Mouse (Mus musculus) gonadal fat pad, adult 2 months (tissue): Measurements from ENCODE around the gene Idh2. TPM values are rescaled to one million over a fixed set of nuclear protein-coding genes. Genes with fewer than 3 reads are reported as not detected.

ENCODE experiments used
- DNase-seq: peaks from one replicate; pipeline ENCODE4 v3.0.0-alpha.2; 2012; ENCODE audit warnings: low read depth
- polyA plus RNA-seq: library from polyadenylated mRNA; depleted of rRNA; stranded (reverse); fragments of >200 nt; gene quantifications from 2 replicates; pipeline ENCODE4 v1.2.3, GENCODE M21; 2012

Idh2 gene
- polyA plus RNA-seq, 1 experiment = 200 TPM

DNA sequence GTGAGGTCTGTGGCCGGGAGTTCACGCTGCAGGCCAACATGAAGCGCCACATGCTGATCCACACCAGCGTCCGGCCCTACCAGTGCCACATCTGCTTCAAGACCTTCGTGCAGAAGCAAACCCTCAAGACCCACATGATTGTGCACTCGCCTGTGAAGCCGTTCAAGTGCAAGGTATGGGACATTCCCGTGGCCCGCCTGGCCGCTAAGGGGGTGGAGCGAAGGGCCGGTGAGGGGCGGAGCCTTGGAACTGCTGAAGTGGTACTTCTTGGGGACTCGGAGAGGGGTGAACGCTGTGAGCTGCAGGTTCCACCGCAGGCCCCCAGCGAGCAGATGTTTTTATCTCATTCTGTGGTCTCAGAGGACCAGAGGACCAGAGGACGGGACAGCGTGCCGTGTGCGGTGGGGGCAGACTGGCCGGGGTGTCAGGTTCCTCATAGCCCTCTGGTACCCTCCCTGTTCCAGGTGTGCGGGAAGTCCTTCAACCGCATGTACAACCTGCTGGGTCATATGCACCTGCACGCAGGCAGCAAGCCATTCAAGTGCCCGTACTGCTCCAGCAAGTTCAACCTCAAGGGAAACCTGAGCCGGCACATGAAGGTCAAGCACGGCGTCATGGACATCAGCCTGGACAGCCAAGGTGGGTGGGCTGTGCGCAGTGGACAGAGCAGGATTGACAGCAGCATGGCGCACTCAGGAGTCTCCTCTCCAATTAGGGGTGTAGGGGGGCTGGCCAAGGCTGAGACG, 29.0 kb downstream of the Idh2 start:
- no peak for DNase-seq

DNA sequence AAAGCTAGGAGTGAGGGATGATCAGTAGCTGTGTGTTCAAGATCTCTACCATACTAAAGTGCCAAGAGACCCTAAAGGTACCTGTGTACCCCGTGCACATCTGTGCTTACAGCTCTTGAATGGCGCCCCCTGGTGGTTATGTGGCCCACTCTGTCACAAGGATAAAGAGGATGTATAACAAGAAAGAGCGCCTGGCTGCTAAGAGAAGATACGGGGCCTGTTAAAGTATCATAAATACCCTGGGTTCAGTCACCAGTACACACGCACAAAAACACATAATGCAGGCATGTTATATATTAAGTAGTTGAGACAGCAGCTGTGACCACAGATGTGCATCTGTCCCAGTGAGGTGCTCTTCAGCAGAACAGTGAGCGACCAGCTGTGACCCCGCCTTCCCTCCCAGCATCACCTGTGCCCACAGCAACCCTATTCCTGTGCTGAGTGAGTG, 30.7 kb downstream of the Idh2 start:
- no peak for DNase-seq

DNA sequence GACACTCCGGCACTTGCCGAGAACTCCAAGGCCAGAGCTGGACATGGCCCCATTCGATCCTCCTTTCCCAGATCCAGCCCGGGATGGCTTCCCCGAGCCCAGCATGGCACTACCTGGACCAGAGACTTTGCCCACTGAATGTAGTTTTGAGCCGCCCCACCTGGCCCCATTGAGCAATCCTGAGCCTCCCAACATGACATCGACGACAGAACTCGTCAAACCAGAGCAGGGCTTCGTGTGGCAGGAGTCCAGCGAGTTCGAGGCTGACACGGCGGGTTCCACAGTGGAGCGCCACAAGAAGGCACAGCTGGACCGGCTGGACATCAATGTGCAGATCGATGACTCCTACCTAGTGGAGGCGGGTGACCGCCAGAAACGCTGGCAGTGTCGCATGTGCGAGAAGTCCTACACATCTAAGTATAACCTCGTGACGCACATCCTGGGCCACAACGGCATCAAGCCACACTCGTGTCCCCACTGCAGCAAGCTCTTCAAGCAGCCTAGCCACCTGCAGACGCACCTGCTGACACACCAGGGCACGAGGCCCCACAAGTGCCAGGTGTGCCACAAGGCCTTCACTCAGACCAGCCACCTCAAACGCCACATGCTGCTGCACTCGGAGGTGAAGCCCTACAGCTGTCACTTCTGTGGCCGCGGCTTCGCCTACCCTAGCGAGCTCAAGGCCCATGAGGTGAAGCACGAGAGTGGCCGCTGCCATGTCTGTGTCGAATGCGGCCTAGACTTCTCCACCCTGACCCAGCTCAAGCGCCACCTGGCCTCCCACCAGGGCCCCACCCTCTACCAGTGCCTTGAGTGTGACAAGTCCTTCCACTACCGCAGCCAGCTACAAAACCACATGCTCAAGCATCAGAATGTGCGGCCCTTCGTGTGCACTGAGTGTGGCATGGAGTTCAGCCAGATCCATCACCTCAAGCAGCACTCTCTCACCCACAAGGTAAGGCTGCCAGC, 33.3 kb downstream of the Idh2 start:
- DNase-seq = no peak

DNA sequence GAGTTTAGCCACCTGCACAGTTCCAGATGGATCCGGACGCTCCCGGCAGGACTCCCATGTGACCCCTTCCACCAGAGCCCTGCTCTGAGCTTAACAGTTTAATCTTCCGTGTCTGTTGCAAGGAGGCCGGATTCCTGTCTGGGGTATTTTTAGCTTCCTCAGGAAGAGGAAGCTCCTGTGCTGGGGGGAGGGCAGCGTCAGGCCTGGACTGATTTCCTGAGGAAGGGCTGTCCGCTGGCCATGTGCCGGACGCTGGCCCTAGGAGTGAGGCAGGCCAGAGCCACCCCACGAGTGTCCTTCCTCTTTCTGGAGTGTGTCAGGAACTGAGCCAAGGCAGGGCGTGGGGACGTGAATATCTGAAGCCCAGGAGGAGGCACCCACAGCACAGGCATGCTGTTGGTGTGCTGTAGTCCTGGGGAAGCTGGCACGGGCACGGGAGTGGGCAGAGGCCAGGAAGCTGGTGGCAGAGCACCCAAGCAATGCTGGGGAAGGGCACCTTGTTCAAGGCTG, 36.3 kb downstream of the Idh2 start:
- DNase-seq = no peak

DNA sequence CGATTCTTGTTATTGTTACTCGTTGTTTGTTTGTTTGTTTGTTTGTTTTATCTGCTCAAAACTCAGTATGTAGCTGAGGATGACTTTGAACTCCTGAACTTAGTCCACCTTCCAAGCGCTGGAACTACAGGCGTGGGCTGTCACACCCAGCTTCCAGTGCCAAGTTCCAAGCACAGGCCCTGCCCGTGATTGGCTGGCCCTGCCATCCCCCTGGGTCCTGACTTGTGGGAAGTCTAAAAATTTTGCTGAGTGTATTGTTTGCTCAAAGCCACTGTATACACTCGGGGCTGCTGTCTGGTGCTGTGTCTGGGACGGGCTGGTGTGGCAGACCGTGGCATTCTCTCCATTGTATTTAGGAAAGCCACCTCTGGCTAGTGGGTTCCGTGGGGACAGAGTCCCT, 37.4 kb downstream of the Idh2 start:
- DNase-seq = no peak

DNA sequence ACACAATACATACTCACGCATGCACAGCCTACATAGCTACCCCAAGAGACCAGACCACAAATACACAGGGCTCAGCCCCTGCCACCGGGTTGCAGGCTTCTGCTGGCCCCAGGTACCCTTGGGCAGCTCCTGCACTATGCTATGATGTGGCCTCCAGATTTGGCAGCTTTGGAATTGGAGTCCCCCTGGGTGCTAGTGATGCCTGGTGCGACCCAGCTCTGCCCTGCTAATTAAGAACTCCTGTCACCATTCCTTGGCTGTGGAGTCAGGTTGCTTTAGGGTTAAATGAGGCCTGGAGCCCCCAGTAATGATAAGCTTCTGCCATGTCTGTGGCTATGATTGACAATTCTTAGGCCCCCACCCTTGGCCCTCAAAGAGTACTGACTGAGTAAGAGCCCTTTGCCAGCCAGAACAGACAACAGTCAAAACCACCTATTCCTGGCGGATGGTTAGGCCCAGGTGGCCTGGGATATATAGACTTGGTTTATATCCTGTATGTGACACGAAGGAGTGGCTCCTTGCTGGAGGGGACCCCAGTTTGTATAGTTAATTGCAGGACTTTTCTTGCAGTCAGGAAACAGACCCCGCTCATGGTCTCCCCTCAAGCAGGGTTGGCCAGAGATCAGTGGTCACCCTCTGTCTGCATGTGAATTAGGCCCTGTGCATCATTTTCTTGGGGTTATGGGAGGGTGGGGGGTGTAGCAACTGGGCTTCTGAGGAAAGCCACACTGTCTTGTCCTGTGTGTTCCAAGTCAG, 38.1 kb downstream of the Idh2 start:
- no peak for DNase-seq

DNA sequence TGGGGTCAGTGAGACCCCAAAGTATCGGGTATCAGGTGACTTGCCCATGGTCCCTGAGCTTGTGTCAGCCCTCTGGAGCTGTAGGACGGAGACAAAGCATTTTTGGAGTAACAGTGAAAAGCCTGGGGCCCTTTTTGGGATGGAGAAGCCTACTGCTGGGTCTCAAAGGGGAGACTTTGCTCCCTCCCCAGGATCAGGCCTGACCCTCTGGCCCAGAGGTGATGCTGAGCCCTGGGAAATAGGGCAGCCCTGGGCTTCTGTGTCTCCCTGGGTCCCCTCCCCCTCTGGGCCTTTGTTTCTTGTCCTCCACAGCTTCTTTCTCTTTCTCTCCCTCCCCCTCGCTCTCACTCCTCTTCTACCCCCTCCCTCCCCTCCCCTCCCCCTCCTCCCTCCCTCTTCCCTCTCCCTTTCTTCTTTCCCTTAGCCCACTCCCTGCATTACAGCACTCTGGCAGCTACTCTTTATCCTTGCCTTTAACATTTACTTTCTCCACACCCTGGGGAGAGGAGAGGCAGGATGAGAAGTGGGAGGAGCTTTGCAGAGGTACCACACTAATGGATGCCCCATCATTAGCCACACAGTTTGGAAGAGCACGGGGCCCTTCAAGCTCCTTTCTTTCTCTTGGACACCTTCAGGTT, 39.1 kb downstream of the Idh2 start:
- DNase-seq = no peak

DNA sequence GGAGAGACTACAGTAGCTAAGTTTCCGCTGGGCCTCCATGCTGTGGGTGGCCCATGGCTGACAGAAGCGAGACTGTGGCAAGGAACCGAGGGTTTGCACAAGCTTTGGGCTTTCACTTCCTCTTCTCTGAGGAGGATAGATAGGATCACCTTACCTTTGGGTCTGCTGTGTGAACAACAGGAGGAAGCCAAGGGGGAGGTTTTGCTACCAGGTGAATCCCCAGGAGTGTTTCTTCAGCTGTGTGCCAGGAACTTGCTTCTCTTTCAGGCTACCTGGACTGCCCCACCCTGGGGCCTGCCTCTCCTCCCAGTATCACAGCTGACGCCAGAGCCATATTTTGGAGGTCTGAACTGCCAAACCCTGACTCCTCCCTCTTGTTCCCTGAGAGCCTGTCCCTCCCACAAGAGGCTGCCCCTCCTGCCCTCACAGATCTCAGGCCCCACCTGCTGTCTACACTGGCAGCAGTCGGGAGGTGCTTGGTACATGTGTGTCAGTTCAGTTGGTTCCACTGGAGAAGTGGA, 40.2 kb downstream of the Idh2 start:
- no peak for DNase-seq

DNA sequence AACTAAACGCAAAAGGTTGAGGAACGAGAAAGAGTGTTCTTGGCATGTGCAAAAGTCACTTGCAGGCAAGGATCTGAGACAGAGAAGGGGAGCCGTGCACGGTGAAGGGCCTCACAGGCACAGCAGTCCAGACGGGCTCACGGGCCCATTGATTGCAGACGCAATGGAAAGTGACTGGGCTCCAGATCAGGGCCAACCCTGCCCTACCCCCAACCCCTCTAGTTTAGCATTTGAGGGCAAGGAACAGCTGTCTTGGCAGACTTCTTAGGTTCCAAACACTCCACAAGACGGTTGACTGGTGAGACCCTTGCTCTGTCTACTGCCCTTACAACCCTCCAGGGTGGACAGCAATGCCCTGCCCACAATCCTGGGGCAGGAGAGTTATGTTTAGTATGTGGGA, 41.7 kb downstream of the Idh2 start:
- no peak for DNase-seq

DNA sequence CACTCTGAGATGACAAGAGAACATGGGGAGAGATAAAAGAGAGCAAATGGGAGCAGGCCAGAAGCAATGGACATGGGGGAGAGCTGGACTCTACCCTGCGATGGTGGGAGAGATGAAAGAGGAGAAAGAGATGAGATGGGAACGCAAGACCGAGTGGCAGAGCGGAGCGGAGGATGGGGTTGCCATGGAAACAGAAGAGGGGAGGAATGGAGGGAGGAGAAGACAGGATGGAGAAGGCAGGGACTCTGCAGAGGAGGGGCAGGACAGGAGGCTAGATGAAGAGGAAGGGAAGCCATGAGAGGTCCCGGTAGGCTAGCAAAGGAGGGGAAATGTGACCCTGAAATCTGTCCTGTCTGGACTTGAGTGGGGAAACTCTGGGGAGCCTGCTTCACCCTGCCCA, 42.9 kb downstream of the Idh2 start:
- DNase-seq = no peak

DNA sequence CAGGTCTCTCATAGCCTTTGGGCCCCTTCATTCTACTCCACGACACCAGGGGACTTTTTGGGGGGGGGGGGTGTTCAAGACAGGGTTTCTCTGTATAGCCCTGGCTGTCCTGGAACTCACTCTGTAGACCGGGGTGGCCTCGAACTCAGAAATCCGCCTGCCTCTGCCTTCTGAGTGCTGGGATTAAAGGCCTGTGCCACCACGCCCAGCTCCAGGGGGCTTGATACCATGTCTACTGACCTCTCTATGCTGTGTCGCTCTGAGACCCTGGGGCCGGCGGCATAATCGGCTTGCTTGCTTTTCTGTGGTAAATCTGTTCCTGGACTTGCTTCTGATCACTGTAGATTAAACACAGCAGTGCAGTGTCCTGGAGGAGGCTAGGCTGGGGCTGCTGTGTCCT, 44.0 kb downstream of the Idh2 start:
- DNase-seq = no peak

DNA sequence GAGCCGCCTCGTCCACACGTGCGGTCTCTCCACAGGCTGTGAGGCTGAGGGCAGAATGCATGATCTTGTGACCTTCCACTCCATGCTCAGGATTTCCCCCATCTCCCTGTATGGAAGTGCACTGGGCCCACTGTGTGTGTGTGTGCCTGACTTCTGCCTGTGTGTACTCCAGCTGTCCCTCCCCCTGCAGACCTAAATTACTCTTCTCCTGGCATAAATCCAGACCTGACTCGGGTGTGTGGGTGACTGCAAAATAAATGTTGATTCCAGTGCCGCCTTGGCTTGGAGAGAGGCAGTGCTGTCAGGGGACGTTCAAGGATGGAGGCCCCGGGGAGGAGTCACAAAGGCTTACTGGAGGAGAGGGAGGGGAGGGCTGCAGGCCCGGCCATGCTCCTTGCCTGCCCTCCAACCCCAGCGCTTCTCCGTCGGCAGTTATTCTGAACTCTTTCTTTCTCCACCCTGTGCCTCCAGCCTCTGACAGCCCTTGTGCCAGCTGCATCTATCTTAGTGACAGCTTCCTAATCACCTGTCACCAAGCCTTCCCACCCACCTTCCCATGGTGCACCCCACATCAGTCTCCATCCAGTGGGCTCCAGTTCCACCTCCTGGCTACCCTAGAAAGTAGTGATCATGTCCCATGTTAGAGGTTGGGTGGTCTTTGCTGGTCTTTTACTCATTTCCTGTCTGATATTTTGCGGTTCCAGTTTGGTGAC, 45.4 kb downstream of the Idh2 start:
- DNase-seq = no peak

DNA sequence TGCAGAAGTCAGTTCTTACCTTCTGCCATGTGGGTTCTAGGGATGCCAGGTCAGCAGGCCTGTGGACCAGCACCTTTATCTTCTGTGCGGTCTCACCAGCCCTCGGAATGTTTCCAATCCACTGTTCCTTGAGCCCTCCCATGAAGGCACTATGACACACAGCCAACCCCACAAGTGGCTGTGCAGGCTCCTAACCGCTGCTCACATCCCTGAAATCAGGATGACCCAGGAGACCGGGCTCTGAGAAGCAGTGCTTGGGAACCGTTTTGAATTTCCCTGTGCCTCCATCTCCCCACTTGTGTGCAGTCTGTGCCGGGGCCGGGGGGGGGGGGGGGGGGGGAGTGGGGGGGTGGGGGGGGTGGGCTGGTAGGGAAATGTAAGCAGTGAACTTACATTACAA, 46.9 kb downstream of the Idh2 start:
- no peak for DNase-seq

DNA sequence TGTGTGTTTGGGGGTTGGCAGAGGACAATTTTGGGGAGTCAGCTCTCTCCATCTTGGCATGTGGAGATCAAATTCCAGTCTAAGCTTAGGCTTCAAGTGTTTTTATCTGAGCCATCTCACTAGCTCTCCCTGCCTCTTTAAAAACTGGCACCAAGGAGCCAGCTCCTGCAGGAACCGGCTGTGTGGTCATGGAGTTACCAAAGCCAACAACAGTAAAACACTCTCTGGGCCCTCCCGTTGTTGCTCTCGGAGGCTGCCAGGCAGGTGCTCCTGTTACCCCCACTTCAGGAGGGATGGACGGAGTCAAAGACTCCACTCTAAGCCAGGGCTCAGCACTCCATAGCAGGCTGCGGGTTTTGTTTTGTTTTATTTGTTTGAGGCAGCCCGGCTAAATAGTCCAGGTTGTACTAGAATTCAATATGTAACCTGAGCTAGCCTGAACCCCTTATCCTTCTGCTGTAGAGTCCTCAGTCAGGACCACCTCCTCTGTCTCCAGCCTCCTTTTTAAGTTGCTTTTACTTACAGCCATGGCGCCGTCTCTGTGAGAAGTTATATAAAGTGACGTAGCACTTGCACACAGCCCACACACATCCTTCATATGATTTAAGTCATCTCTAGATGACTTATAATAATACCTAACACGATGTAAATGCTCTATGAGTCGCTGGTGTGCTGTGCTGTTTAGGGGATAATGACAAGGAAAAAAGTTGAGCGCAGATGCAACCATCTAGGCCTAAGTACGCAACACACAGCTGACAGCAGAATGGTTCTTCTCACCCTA, 48.3 kb downstream of the Idh2 start:
- DNase-seq = no peak

DNA sequence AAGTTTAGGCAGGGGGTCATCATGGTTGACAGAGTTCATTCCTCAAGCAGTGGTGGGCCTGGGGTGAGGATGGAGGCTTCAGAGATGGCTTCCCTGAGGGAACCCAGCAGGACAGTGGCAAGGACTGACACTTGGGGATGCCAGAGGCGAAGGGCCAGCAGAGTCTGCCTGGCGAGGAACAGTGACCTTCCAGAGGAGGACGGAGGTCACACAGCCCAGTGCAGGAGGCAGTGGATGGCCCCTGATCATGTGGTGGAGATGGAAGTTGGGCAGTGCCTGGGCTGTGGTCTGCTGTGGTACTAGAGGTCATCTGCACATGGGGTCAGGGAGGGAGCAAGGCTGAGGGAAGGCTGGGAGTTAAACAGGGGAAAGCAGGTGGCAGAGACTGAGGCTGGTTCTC, 49.9 kb downstream of the Idh2 start:
- no peak for DNase-seq

DNA sequence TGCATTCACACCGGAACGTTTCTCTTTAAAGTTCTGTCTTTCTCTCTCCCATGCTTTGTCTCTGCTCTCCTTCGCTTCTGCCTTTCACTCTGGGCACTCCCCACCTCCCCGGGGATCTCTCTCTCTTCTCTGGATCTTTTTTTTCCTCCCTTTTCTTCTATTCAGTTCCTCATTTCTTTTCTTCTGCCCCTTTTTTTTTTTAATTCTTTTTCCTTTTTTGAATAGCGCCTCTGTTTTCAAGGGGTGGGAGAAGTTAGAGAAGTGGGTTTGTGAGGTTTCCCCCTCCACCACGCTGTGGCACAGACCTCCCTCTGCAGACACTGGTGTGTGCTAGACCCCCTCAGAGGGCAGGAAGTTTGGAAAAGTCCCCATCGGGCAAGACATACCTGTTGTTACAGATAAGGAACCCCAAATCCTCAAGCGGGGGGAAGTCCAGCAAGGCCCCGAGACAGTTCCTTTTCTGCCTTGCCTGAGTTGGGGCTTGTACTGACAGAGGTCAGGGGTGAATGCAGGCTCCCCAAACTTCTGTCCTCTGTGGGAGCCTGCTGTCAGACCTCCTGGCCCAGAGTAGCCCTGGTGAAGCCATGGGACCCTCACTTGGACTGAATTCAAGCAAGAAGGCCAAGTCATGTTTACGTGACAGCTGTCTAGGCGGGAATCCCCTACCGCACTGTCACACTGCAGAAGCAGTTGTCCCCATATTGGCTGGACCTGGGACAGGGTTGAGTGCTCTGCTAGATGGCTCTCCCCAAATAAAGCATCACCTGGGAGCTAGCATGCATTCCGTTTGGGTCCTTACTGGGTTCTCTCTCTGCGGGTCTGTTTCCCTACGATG, 51.1 kb downstream of the Idh2 start:
- DNase-seq = no peak

DNA sequence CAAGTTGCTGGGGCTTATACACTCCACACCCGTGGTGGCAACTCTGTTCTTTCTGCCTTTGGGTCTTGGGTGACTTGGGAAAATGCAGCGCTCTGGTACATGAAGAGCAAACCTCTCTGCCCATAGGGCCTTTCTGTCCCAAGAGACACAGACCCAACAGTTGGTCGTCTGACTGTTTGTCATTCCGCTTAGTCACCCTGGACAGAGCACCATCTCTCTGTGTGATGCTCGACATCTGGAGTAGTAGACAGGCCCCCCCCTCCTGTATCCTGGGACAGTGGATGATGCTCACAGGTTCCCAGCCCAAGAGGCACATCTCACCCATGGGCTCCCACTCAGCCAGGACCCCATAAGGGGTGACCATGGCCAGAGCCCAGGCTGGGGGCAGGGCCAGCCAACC, 51.9 kb downstream of the Idh2 start:
- no peak for DNase-seq

DNA sequence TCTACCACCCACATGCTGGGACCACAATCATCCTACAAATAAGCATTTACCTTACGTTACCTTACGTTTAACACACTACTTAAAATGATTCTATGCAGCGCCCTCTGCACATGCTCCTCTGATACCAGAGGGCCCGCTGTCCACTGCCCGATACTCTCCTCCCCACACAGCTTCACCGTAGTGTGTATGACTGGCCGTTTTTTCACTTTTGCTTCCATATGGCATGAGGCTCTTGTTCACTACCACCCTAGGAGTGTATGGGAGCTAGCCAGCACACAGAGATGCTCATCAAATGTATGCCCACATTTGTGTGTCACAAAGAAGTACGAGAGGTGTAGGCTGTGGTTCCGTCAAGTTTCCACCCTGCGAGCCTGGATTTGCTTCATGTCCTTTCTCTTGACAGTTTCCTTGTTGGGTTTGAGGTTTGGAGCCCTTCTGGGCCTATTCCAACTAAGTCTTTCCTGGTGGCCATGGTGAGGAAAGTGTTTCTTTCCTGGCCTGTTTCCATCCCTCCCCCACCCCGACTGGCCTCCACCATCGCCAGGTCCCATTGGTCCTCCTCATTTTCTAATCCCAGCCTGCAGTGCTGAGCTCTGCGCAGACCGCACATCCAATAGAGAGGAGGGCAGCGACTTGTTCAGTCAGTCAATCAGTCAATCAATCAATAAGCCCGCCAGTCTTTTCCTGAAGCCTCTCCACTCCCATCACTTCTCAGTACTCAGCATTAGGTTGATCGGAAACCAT, 52.9 kb downstream of the Idh2 start:
- no peak for DNase-seq
